Comparison of ENCODE assay signal across 12 mouse cellular contexts in genomic region chr4:154466305-154466704, GRCm38 (mm10).
A peak's percentile ranks its signal among the peaks of the same experiment; 100 is the strongest.
DNase-seq lines count a peak whose midpoint lies in the region; ATAC-seq and TF ChIP-seq lines count a peak whose summit lies in the region.
"Had no signal": no experiment of that assay in that cellular context is flagged by ENCODE, and none has a peak within 500 bp of the region (broad histone marks: within the 10 kb centered on the region; RNA-seq: fewer than 3 reads in every experiment).

No protein-coding gene starts in this region.

- no peak overlapping the region for H3K4me2 ChIP-seq in kidney, embryonic 14.5 days (replicated peaks; ENCODE audit: low read depth, low read length)
- H3K4me2 ChIP-seq in liver, postnatal 0 days (ENCODE audit: low read depth, low read length), result no peak overlapping the region
- H3K4me2 ChIP-seq: embryonic facial prominence, embryonic 13.5 days; neural tube, embryonic 13.5 days had no signal

- intact Hi-C loops in left cerebral cortex, postnatal 25 days (cut with DNase I), result no loop called here

- no peaks in the 10 kb centered on the region for H3K9me3 ChIP-seq in kidney, embryonic 14.5 days (ENCODE audit: control insufficient read depth, low read length)
- no peaks in the 10 kb centered on the region for H3K9me3 ChIP-seq in ES-E14 (ENCODE audit: control insufficient read depth, insufficient read depth, low read depth, low read length)
- H3K9me3 ChIP-seq in liver, postnatal 0 days (ENCODE audit: low read length), result no peaks in the 10 kb centered on the region
- H3K9me3 ChIP-seq: embryonic facial prominence, embryonic 13.5 days; neural tube, embryonic 13.5 days had no signal

- TF ChIP-seq CTCF in liver, postnatal 0 days (IDR thresholded peaks at IDR 0.05; ENCODE audit: low read depth), result no peak

- 32% methylated on average over 5 of the region's 5 CpGs for whole genome bisulfite sequencing in kidney, embryonic 14.5 days
- 36% methylated on average over 5 of the region's 5 CpGs for WGBS in liver, postnatal 0 days (ENCODE audit: insufficient replicate concordance)

- no peak overlapping the region for H3K4me3 ChIP-seq in kidney, embryonic 14.5 days (ENCODE audit: low read length)
- H3K4me3 ChIP-seq in ES-E14 (ENCODE audit: insufficient read depth in 1 of 2, low read depth in 1 of 2, low read length in 2 of 2, poor library complexity in 1 of 2, severe bottlenecking in 1 of 2), result no peak overlapping the region
- H3K4me3 ChIP-seq in liver, postnatal 0 days (ENCODE audit: low read depth, low read length), result no peak overlapping the region
- H3K4me3 ChIP-seq: embryonic facial prominence, embryonic 13.5 days; neural tube, embryonic 13.5 days had no signal

- DNase-seq in kidney, postnatal 25 days, result peak; percentile 36 to 38
- DNase-seq in ES-E14 (ENCODE audit: low read depth, low spot score) (peak; percentile 72), ZHBTc4 (ENCODE audit: low read depth, low spot score) (peak; percentile 81)
- DNase-seq in liver, postnatal 0 days, result peak; percentile 28
- no peak for DNase-seq in cerebellum, adult 8-10 months
- DNase-seq in left cerebral cortex, postnatal 25 days (ENCODE audit: low spot score in 2 of 2), result no peak
- DNase-seq in right cerebral cortex, adult 2 months (ENCODE audit: low spot score in 2 of 2), result no peak
- DNase-seq: kidney, adult 8-10 months had no signal

- H3K4me1 ChIP-seq in kidney, embryonic 14.5 days (ENCODE audit: control insufficient read depth, insufficient read depth, low read length), result peaks cover under 1% of the 10 kb centered on the region
- H3K4me1 ChIP-seq in ES-E14 (ENCODE audit: control insufficient read depth in 2 of 2, insufficient read depth in 2 of 2, low read length in 2 of 2, poor library complexity in 1 of 2), result no peaks in the 10 kb centered on the region
- no peaks in the 10 kb centered on the region; the same call in 1 of the 2 replicates for H3K4me1 ChIP-seq in liver, postnatal 0 days (ENCODE audit: insufficient read depth)
- H3K4me1 ChIP-seq: embryonic facial prominence, embryonic 13.5 days had no signal

- no peak for TF ChIP-seq EP300 in liver, postnatal 0 days (IDR thresholded peaks at IDR 0.05; ENCODE audit: low read depth)

- H3K36me3 ChIP-seq in kidney, embryonic 14.5 days (ENCODE audit: control insufficient read depth, insufficient read depth, low read length), result no peaks in the 10 kb centered on the region
- H3K36me3 ChIP-seq in ES-E14 (ENCODE audit: control insufficient read depth, insufficient read depth, low read length, poor library complexity, severe bottlenecking), result no peaks in the 10 kb centered on the region
- no peaks in the 10 kb centered on the region for H3K36me3 ChIP-seq in liver, postnatal 0 days (replicated peaks; ENCODE audit: insufficient read depth, low read length)
- H3K36me3 ChIP-seq: embryonic facial prominence, embryonic 13.5 days; neural tube, embryonic 13.5 days had no signal

- peaks cover 45% of the 10 kb centered on the region for H3K27me3 ChIP-seq in kidney, embryonic 14.5 days (ENCODE audit: control insufficient read depth, insufficient read depth, low read length)
- H3K27me3 ChIP-seq in liver, postnatal 0 days (ENCODE audit: insufficient read depth, low read length), result no peaks in the 10 kb centered on the region

- in situ Hi-C loops in ES-E14 (cut with MboI; ENCODE audit: low sequenced_read_pairs in 2 of 2, unreplicated experiment in 2 of 2), result no loop called here

- ATAC-seq in kidney, embryonic 14.5 days (ENCODE audit: low FRiP score, low TSS enrichment), result no peak
- ATAC-seq in liver, postnatal 0 days, result no peak

- no peak overlapping the region for H3K27ac ChIP-seq in kidney, embryonic 14.5 days (ENCODE audit: low read depth, low read length)
- no peak overlapping the region for H3K27ac ChIP-seq in ES-E14 (ENCODE audit: insufficient read depth, low read depth, low read length, poor library complexity, severe bottlenecking)
- H3K27ac ChIP-seq in liver, postnatal 0 days (ENCODE audit: low read depth), result no peak overlapping the region
- H3K27ac ChIP-seq: embryonic facial prominence, embryonic 13.5 days; liver, embryonic 14.5 days; neural tube, embryonic 13.5 days had no signal

- no peak overlapping the region for H3K9ac ChIP-seq in kidney, embryonic 14.5 days (ENCODE audit: low read depth, low read length)
- H3K9ac ChIP-seq in ES-E14 (ENCODE audit: insufficient read depth, low read depth, low read length, poor library complexity, severe bottlenecking), result no peak overlapping the region
- H3K9ac ChIP-seq in liver, postnatal 0 days (replicated peaks), result no peak overlapping the region
- H3K9ac ChIP-seq: embryonic facial prominence, embryonic 13.5 days; liver, embryonic 14.5 days; neural tube, embryonic 13.5 days had no signal

TF ChIP-seq in ES-E14, 5 proteins besides CTCF, POLR2A, EP300 and RAD21:
- TF ChIP-seq HCFC1 (IDR thresholded peaks at IDR 0.05; ENCODE audit: borderline replicate concordance, insufficient read depth, low read length) (no peak), CHD2 (IDR thresholded peaks at IDR 0.05; ENCODE audit: low read depth, low read length) (no peak), ZC3H11A (IDR thresholded peaks at IDR 0.05; ENCODE audit: borderline replicate concordance, low read depth, low read length) (no peak), ZNF384 (IDR thresholded peaks at IDR 0.05; ENCODE audit: low read depth, low read length) (no peak), MAFK (IDR thresholded peaks at IDR 0.05; ENCODE audit: insufficient read depth, low read depth, low read length) (no peak)

Comparison
In these comparisons a context has a peak if more than half of its experiments do, and no peak if none do; other contexts are left out.
1. DNase-seq: peak in kidney, postnatal 25 days (2 of 2), ES-E14 (single experiment), ZHBTc4 (single experiment) and liver, postnatal 0 days (single experiment); none in cerebellum, adult 8-10 months (single experiment), left cerebral cortex, postnatal 25 days (0 of 2) and right cerebral cortex, adult 2 months (0 of 2).